Mouse (Mus musculus): ENCODE data around the gene Klhl4. TPM values are rescaled to one million over a fixed set of nuclear protein-coding genes. Genes with fewer than 3 reads are reported as not detected.

Gene Klhl4
- polyA plus RNA-seq (2012; rRNA removed): 0.21 TPM in 2 replicates

DNA sequence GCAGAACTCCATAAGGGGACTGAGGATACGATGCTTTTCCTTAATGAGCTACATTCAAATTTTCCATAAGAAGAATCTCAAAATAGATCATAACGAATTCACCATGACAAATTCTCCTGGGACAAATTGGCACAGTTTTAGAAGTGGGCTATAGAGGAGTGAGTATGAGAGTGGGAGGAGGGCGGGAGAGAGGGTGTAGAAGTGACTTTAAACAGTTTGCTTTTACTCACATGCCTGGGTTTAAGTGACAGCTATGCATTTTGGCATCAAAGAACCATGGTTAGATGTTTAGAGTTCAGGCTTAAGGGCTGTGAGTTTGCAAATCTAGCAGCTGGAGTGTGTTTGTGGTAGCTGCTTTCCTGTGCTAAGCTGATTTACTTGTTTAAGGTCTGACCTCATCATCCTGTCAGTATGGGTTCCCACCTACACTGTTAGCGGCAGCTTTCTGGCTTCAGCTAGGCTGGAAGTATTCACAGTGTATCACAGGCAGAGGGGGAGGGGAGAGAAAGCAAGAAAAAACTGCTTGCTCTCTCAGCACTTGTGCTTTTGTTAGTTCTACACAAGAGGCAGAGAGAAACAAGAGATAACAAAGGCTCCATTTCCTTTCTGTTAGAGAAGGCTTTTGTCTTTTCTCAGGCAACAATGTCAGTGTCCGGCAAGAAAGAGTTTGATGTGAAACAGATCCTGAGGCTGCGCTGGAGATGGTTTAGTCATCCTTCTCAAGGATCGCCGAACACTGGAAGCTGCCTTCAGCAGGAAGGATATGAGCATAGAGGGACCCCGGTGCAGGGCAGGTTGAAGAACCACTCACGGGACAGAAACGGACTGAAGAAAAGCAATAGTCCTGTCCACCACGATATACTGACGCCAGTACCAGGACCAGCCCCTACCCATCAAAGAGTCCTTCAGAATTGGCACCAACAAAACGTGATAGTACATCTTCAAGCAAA is at the start of gene Klhl4:
Gene Klhl4 (plus strand): TSS at position 552 of the 950 bp plus-strand sequence.

Measured in colon, adult 2 months (tissue).